17 mouse cellular contexts compared by ENCODE assay signal in the genomic region with DNA sequence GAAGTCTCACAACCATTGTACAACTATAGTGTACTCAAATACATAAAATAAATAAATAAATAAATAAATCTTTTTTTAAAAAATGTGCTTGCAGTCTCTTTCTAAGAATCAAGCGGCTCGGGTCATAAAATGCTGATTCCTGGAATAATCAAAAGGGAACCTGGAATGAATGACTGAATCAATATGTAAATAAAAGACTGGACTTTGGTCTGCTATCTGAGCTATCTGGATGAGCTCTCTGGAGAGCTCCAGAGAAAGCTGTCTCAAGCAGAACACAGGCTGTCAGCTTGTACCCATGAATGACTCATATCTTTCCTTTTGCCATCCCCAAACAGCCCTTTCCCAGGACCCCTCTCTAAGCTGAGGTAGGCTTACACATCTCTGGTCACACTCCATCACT.
"Had no signal": no experiment of that assay in that cellular context is flagged by ENCODE, and none has a peak within 500 bp of the region (broad histone marks: within the 10 kb centered on the region; RNA-seq: fewer than 3 reads in every experiment).

No protein-coding gene starts in this region.

- H3K9me3 ChIP-seq: liver, embryonic 15.5 days had no signal

- H3K36me3 ChIP-seq: limb, embryonic 12.5 days; limb, embryonic 15.5 days; liver, embryonic 15.5 days had no signal

- H3K4me1 ChIP-seq: liver, embryonic 15.5 days had no signal

- H3K4me2 ChIP-seq: limb, embryonic 12.5 days; limb, embryonic 15.5 days; liver, embryonic 15.5 days; lung, embryonic 14.5 days; midbrain, embryonic 11.5 days had no signal

- H3K27me3 ChIP-seq: limb, embryonic 12.5 days; limb, embryonic 15.5 days; liver, embryonic 15.5 days had no signal

- H3K9ac ChIP-seq: limb, embryonic 12.5 days; limb, embryonic 15.5 days; liver, embryonic 15.5 days; lung, embryonic 14.5 days had no signal

- ATAC-seq: hindbrain, postnatal 0 days; inflammation-experienced regulatory T-cells, adult 6 months; lung, postnatal 0 days had no signal

- H3K4me3 ChIP-seq: left cerebral cortex, adult 2 months; limb, embryonic 12.5 days; limb, embryonic 15.5 days; liver, embryonic 15.5 days; megakaryocyte, embryonic 14.5 days had no signal

- H3K27ac ChIP-seq: hindbrain, postnatal 0 days; kidney, postnatal 0 days; left cerebral cortex, adult 2 months; limb, embryonic 12.5 days; limb, embryonic 15.5 days; liver, embryonic 15.5 days had no signal

- DNase-seq: kidney, adult 18-20 months; kidney, postnatal 36 days; layer of hippocampus, postnatal 36 days; lung, embryonic 14.5 days; midbrain, embryonic 14.5 days; thymus, adult 18-20 months; thymus, postnatal 36 days had no signal
